Mouse (Mus musculus) stomach, postnatal 0 days (tissue): Measurements from ENCODE around the gene AC134908.4.

Source experiments
- CTCF ChIP-seq: IDR thresholded peaks from 2 replicates; pipeline ENCODE4 v1.5.1; 2016; ENCODE audit warnings: antibody characterized with exemption, low read depth, mild to moderate bottlenecking, moderate library complexity
- EP300 ChIP-seq: optimal IDR thresholded peaks from 2 replicates; pipeline ENCODE3; 2016; ENCODE audit warnings: antibody characterized with exemption

DNA sequence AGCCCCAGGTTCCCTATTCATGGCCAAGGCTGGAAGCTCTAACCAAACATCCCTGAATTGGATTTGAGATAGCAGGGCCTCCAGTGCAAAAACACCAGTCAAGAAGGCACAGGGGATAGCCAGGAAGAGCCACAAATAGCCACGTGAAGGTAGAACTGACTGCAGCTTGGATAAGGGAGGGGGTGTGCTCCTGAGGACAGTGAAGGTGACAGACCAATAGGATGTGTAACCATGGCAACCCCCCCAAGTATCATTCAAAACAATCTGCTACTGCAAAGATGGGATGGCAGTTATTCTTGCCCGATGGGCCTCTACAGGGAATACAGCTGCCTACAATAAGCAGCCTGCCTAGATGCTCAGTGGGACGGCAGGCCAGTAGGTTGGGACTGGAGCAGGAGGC lies 42.1 kb upstream of the AC134908.4 start:
- TF ChIP-seq CTCF (no peak), EP300 (no peak)
